Mouse (Mus musculus): ENCODE measurements around the gene Hsp90ab1. TPM values are rescaled to one million over a fixed set of nuclear protein-coding genes. Genes with fewer than 3 reads are reported as not detected.

Gene Hsp90ab1
- polyA plus RNA-seq, 1 experiment from 2014 or later: 1,400 TPM

- WGBS: 41% methylated on average over 5 of the region's 5 CpGs
- peaks cover 18% of the 10 kb centered on the region for H3K4me1 ChIP-seq (ENCODE audit: control insufficient read depth, insufficient read depth, low read length)
- no peaks in the 10 kb centered on the region for H3K27me3 ChIP-seq (ENCODE audit: control insufficient read depth, insufficient read depth, low read length)
- no peak overlapping the region for H3K9ac ChIP-seq (ENCODE audit: low read length)
- H3K9me3 ChIP-seq (replicated peaks; ENCODE audit: control insufficient read depth, low read length): no peaks in the 10 kb centered on the region
- no peak for ATAC-seq (ENCODE audit: insufficient read depth, low FRiP score)
- H3K36me3 ChIP-seq (ENCODE audit: control insufficient read depth, insufficient read depth, low read length): no peaks in the 10 kb centered on the region
- peak overlapping the region; percentile 89 for H3K27ac ChIP-seq (ENCODE audit: low read length)
- peak overlapping the region; percentile 18; the same call in 1 of the 2 replicates for H3K4me2 ChIP-seq (ENCODE audit: low read depth, low read length)
- no peak overlapping the region for H3K4me3 ChIP-seq (replicated peaks; ENCODE audit: low read length)
Measured at GRCm38 (mm10) chr17:45578242-45578641, 5.2 kb upstream of the Hsp90ab1 start.

GRCm38 (mm10) chr17:45575123-45575897, 2.2 kb upstream of the Hsp90ab1 start:
- ATAC-seq (ENCODE audit: insufficient read depth, low FRiP score): no peak
- WGBS: 89% methylated on average over 8 of the region's 8 CpGs
- Histone ChIP-seq H3K4me3 (replicated peaks; ENCODE audit: low read length) (no peak overlapping the region), H3K36me3 (ENCODE audit: control insufficient read depth, insufficient read depth, low read length) (peaks cover 16% of the 10 kb centered on the region), H3K4me1 (ENCODE audit: control insufficient read depth, insufficient read depth, low read length) (peaks cover 17% of the 10 kb centered on the region), H3K27ac (ENCODE audit: low read length) (peak overlapping the region; percentile 99), H3K9ac (ENCODE audit: low read length) (peak overlapping the region; percentile 95; the same call in 1 of the 2 replicates), H3K27me3 (ENCODE audit: control insufficient read depth, insufficient read depth, low read length) (no peaks in the 10 kb centered on the region), H3K9me3 (replicated peaks; ENCODE audit: control insufficient read depth, low read length) (no peaks in the 10 kb centered on the region), H3K4me2 (ENCODE audit: low read depth, low read length) (no peak overlapping the region)

GRCm38 (mm10) chr17:45574129-45574761, 1.2 kb upstream of the Hsp90ab1 start:
- no peaks in the 10 kb centered on the region for H3K9me3 ChIP-seq (replicated peaks; ENCODE audit: control insufficient read depth, low read length)
- H3K4me3 ChIP-seq (replicated peaks; ENCODE audit: low read length): peak overlapping the region; percentile 100
- peak overlapping the region; percentile 99 for H3K27ac ChIP-seq (ENCODE audit: low read length)
- peak overlapping the region; percentile 95 for H3K9ac ChIP-seq (ENCODE audit: low read length)
- H3K27me3 ChIP-seq (ENCODE audit: control insufficient read depth, insufficient read depth, low read length): no peaks in the 10 kb centered on the region
- H3K36me3 ChIP-seq (ENCODE audit: control insufficient read depth, insufficient read depth, low read length): peaks cover 25% of the 10 kb centered on the region
- peak; percentile 69 for ATAC-seq (ENCODE audit: insufficient read depth, low FRiP score)
- WGBS: 4% methylated on average over 17 of the region's 17 CpGs
- H3K4me1 ChIP-seq (ENCODE audit: control insufficient read depth, insufficient read depth, low read length): peaks cover 24% of the 10 kb centered on the region
- H3K4me2 ChIP-seq (ENCODE audit: low read depth, low read length): peak overlapping the region; percentile 81

- WGBS: 0% methylated on average over 18 of the region's 18 CpGs
Measured at GRCm38 (mm10) chr17:45573780-45574123, 681 bp upstream of the Hsp90ab1 start.

GRCm38 (mm10) chr17:45572103-45573086, 676 bp downstream of the Hsp90ab1 start:
- H3K27ac ChIP-seq (ENCODE audit: low read length): peak overlapping the region; percentile 99
- peaks cover 43% of the 10 kb centered on the region for H3K36me3 ChIP-seq (ENCODE audit: control insufficient read depth, insufficient read depth, low read length)
- no peaks in the 10 kb centered on the region for H3K27me3 ChIP-seq (ENCODE audit: control insufficient read depth, insufficient read depth, low read length)
- no peaks in the 10 kb centered on the region for H3K9me3 ChIP-seq (replicated peaks; ENCODE audit: control insufficient read depth, low read length)
- peak overlapping the region; percentile 100 for H3K4me3 ChIP-seq (replicated peaks; ENCODE audit: low read length)
- WGBS: 0% methylated on average over 57 of the region's 57 CpGs
- H3K9ac ChIP-seq (ENCODE audit: low read length): peak overlapping the region; percentile 100
- ATAC-seq (ENCODE audit: insufficient read depth, low FRiP score): peak; percentile 48; the same call in 1 of the 2 replicates
- H3K4me2 ChIP-seq (ENCODE audit: low read depth, low read length): peak overlapping the region; percentile 86
- H3K4me1 ChIP-seq (ENCODE audit: control insufficient read depth, insufficient read depth, low read length): peaks cover 24% of the 10 kb centered on the region

More at GRCm38 (mm10) chr17:45573780-45574123, 681 bp upstream of the Hsp90ab1 start:
- H3K4me1 ChIP-seq (ENCODE audit: control insufficient read depth, insufficient read depth, low read length): peaks cover 24% of the 10 kb centered on the region
- peaks cover 30% of the 10 kb centered on the region for H3K36me3 ChIP-seq (ENCODE audit: control insufficient read depth, insufficient read depth, low read length)
- H3K4me3 ChIP-seq (replicated peaks; ENCODE audit: low read length): peak overlapping the region; percentile 100
- peak overlapping the region; percentile 95 for H3K9ac ChIP-seq (ENCODE audit: low read length)
- H3K4me2 ChIP-seq (ENCODE audit: low read depth, low read length): peak overlapping the region; percentile 81
- peak overlapping the region; percentile 99 for H3K27ac ChIP-seq (ENCODE audit: low read length)
- peak; percentile 77 for ATAC-seq (ENCODE audit: insufficient read depth, low FRiP score)
- H3K9me3 ChIP-seq (replicated peaks; ENCODE audit: control insufficient read depth, low read length): no peaks in the 10 kb centered on the region
- H3K27me3 ChIP-seq (ENCODE audit: control insufficient read depth, insufficient read depth, low read length): no peaks in the 10 kb centered on the region

GRCm38 (mm10) chr17:45569999-45570398, 3.1 kb downstream of the Hsp90ab1 start:
- no peak for ATAC-seq (ENCODE audit: insufficient read depth, low FRiP score)
- H3K4me3 ChIP-seq (replicated peaks; ENCODE audit: low read length): no peak overlapping the region
- 76% methylated on average over 4 of the region's 4 CpGs for WGBS
- H3K9me3 ChIP-seq (replicated peaks; ENCODE audit: control insufficient read depth, low read length): no peaks in the 10 kb centered on the region
- H3K36me3 ChIP-seq (ENCODE audit: control insufficient read depth, insufficient read depth, low read length): peaks cover 48% of the 10 kb centered on the region
- H3K27me3 ChIP-seq (ENCODE audit: control insufficient read depth, insufficient read depth, low read length): no peaks in the 10 kb centered on the region
- peaks cover 30% of the 10 kb centered on the region for H3K4me1 ChIP-seq (ENCODE audit: control insufficient read depth, insufficient read depth, low read length)
- no peak overlapping the region for H3K4me2 ChIP-seq (ENCODE audit: low read depth, low read length)
- no peak overlapping the region for H3K27ac ChIP-seq (ENCODE audit: low read length)
- no peak overlapping the region for H3K9ac ChIP-seq (ENCODE audit: low read length)

GRCm38 (mm10) chr17:45568990-45569389, 4.1 kb downstream of the Hsp90ab1 start:
- 87% methylated on average over 12 of the region's 12 CpGs for WGBS
- Histone ChIP-seq H3K9me3 (replicated peaks; ENCODE audit: control insufficient read depth, low read length) (no peaks in the 10 kb centered on the region), H3K9ac (ENCODE audit: low read length) (no peak overlapping the region), H3K4me3 (replicated peaks; ENCODE audit: low read length) (no peak overlapping the region), H3K27ac (ENCODE audit: low read length) (no peak overlapping the region), H3K4me1 (ENCODE audit: control insufficient read depth, insufficient read depth, low read length) (peaks cover 27% of the 10 kb centered on the region), H3K27me3 (ENCODE audit: control insufficient read depth, insufficient read depth, low read length) (no peaks in the 10 kb centered on the region), H3K4me2 (ENCODE audit: low read depth, low read length) (no peak overlapping the region), H3K36me3 (ENCODE audit: control insufficient read depth, insufficient read depth, low read length) (peaks cover 48% of the 10 kb centered on the region)
- no peak for ATAC-seq (ENCODE audit: insufficient read depth, low FRiP score)

GRCm38 (mm10) chr17:45567162-45567601, 5.9 kb downstream of the Hsp90ab1 start:
- Histone ChIP-seq H3K27me3 (ENCODE audit: control insufficient read depth, insufficient read depth, low read length) (no peaks in the 10 kb centered on the region), H3K36me3 (ENCODE audit: control insufficient read depth, insufficient read depth, low read length) (peaks cover 48% of the 10 kb centered on the region), H3K9me3 (replicated peaks; ENCODE audit: control insufficient read depth, low read length) (no peaks in the 10 kb centered on the region), H3K4me2 (ENCODE audit: low read depth, low read length) (no peak overlapping the region), H3K9ac (ENCODE audit: low read length) (no peak overlapping the region), H3K4me1 (ENCODE audit: control insufficient read depth, insufficient read depth, low read length) (peaks cover 27% of the 10 kb centered on the region), H3K27ac (ENCODE audit: low read length) (no peak overlapping the region), H3K4me3 (replicated peaks; ENCODE audit: low read length) (no peak overlapping the region)
- ATAC-seq (ENCODE audit: insufficient read depth, low FRiP score): no peak
- WGBS: 31% methylated on average over 4 of the region's 4 CpGs
